Mouse (Mus musculus): ENCODE measurements around the gene Rpp25l. TPM values are rescaled to one million over a fixed set of nuclear protein-coding genes. Genes with fewer than 3 reads are reported as not detected.
"Not testable (repeated sequence)": the region's sequence is repeated elsewhere in the genome, so short reads cannot be mapped to it uniquely, and the experiment has no call there.

Gene Rpp25l
- polyA plus RNA-seq (2015; fragmentation: Nextera tagmentation; extraction: Ambion mirVana) = 45.1 and 50.4 TPM in 2 replicates

GRCm38 (mm10) chr4:41713197-41714067 is at the start of gene Rpp25l:
TSS of gene Rpp25l (minus strand) at chr4:41713534.
- Histone ChIP-seq H3K9me3 (no peaks in the 10 kb centered on the region), H3K4me1 (peaks cover 27% of the 10 kb centered on the region), H3K4me3 (peak within 1 kb of the TSS; percentile 85), H3K27me3 (replicated peaks) (0 out of 2 replicates have a peak, but pooled peaks cover 3% of the 10 kb centered on the region), H3K36me3 (peaks cover 50% of the 10 kb centered on the region), H3K4me2 (peak within 1 kb of the TSS; percentile 95), H3K9ac (peak within 1 kb of the TSS; percentile 97), H3K27ac (replicated peaks) (peak within 1 kb of the TSS; percentile 76)
- peak; percentile 76 for ATAC-seq (ENCODE audit: extremely low read depth, insufficient number of reproducible peaks, low FRiP score, low TSS enrichment)
- under 1% methylated on average over 61 of the region's 61 CpGs for WGBS

- H3K9me3 ChIP-seq; ATAC-seq (ENCODE audit: extremely low read depth, insufficient number of reproducible peaks, low FRiP score, low TSS enrichment); H3K27me3 ChIP-seq (replicated peaks): not testable (repeated sequence)
- Histone ChIP-seq H3K9ac (peak overlapping the region; percentile 84), H3K27ac (replicated peaks) (peak overlapping the region; percentile 98), H3K4me1 (peaks cover 53% of the 10 kb centered on the region), H3K4me2 (peak overlapping the region; percentile 83), H3K4me3 (peak overlapping the region; percentile 58), H3K36me3 (peaks cover 35% of the 10 kb centered on the region)
- WGBS = 36% methylated on average over 8 of the region's 8 CpGs
Observed at GRCm38 (mm10) chr4:41762688-41763114, 49.4 kb upstream of the Rpp25l start.

DNA sequence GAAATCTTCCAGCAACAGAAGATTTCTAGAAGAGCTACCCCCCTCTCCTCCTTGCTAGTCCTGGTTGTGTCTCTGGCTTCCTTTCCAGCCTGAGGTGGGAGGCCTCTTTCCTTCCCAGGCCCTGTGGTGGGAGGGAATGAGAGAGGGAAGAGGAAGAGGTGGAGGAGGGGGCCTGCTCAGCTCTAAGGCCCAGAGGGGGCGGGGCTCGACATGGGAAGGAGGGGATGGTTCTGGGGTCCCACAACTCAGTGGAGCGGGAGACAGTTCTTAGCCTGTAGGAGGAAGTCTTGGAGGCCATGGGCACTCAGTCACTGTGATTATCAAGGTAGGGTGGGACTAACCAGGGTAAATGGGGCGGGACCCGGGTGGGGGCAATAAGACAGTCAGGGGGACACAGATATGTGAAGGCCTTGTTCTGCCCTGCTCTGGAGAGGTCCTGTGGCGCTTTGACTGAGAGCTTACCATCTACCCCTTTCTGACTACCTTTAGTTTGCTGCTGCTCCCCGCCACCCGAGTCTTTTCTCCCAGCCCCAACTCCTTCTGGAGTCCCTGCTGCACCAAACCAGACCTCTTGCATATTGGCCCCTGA is 48.9 kb upstream of the Rpp25l start:
- Histone ChIP-seq H3K4me3 (peak overlapping the region; percentile 58), H3K4me2 (peak overlapping the region; percentile 83), H3K4me1 (peaks cover 53% of the 10 kb centered on the region), H3K9me3 (no peaks in the 10 kb centered on the region), H3K36me3 (peaks cover 35% of the 10 kb centered on the region), H3K27ac (replicated peaks) (peak overlapping the region; percentile 98), H3K27me3 (replicated peaks) (no peaks in the 10 kb centered on the region), H3K9ac (peak overlapping the region; percentile 84)
- 37% methylated on average over 8 of the region's 8 CpGs for WGBS
- ATAC-seq (ENCODE audit: extremely low read depth, insufficient number of reproducible peaks, low FRiP score, low TSS enrichment) = no peak

DNA sequence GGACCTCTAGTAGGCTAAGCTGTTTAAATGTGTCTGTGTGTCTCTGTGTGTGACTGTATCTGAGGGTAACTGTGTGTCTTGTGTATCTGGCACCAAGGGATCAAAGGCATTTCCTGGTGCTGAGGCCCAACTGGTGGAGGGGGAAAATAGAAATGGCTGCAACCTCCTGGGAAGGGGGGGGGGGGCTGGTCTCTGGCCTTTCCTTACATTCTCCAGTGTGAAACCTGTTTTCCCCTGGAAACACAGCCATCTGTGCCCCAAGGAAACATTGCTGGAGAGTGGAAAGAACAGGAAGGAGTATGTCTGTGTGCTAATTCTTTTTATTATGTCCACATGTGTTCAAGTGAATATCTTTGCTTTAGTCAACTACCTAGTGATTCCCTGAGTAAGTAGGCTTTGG is 48.3 kb upstream of the Rpp25l start:
- H3K9ac ChIP-seq = peak overlapping the region; percentile 84
- no peak for ATAC-seq (ENCODE audit: extremely low read depth, insufficient number of reproducible peaks, low FRiP score, low TSS enrichment)
- H3K4me3 ChIP-seq = peak overlapping the region; percentile 58

GRCm38 (mm10) chr4:41760911-41761310 is 47.6 kb upstream of the Rpp25l start:
- ATAC-seq (ENCODE audit: extremely low read depth, insufficient number of reproducible peaks, low FRiP score, low TSS enrichment) = no peak; the same call in 1 of the 2 replicates
- 67% methylated on average over 4 of the region's 4 CpGs for WGBS

More for the DNA sequence above, 48.3 kb upstream of the Rpp25l start:
- H3K4me1 ChIP-seq = peaks cover 58% of the 10 kb centered on the region
- no peaks in the 10 kb centered on the region for H3K9me3 ChIP-seq
- no peaks in the 10 kb centered on the region for H3K27me3 ChIP-seq (replicated peaks)
- peak overlapping the region; percentile 83 for H3K4me2 ChIP-seq
- H3K36me3 ChIP-seq = peaks cover 35% of the 10 kb centered on the region
- H3K27ac ChIP-seq (replicated peaks) = peak overlapping the region; percentile 98

DNA sequence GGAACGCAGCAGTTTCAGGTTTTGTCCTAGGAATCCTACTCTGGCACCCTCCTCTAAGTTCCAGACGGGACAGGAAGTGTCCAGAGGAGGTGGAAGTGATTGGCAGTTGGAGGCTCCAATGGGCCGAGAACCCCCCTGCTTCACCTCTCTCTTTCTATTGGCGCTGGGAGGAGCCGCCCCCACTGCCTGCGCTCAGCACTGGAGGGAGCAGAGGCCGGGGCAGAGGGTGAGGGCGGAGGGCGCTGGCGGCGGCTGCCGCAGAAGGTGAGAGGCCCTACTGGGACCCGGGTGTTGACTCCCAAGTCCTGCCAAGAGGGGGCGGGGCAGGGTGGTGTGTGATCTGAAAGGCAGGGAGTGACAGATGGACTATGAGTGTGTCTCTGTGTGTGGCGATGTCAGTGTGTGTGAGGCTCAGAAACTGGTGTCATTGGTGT is 47.0 kb upstream of the Rpp25l start:
- WGBS = 2% methylated on average over 15 of the region's 15 CpGs
- peak overlapping the region; percentile 83 for H3K4me2 ChIP-seq
- H3K9me3 ChIP-seq = no peaks in the 10 kb centered on the region
- H3K27ac ChIP-seq (replicated peaks) = peak overlapping the region; percentile 98
- ATAC-seq (ENCODE audit: extremely low read depth, insufficient number of reproducible peaks, low FRiP score, low TSS enrichment) = peak; percentile 87
- H3K36me3 ChIP-seq = peaks cover 24% of the 10 kb centered on the region
- peak overlapping the region; percentile 84 for H3K9ac ChIP-seq
- H3K4me1 ChIP-seq = peaks cover 63% of the 10 kb centered on the region
- H3K4me3 ChIP-seq = peak overlapping the region; percentile 58
- no peaks in the 10 kb centered on the region for H3K27me3 ChIP-seq (replicated peaks)

More at GRCm38 (mm10) chr4:41760911-41761310, 47.6 kb upstream of the Rpp25l start:
- peaks cover 63% of the 10 kb centered on the region for H3K4me1 ChIP-seq
- H3K4me2 ChIP-seq = peak overlapping the region; percentile 83
- no peaks in the 10 kb centered on the region for H3K9me3 ChIP-seq
- H3K27ac ChIP-seq (replicated peaks) = peak overlapping the region; percentile 98
- H3K9ac ChIP-seq = peak overlapping the region; percentile 84
- peak overlapping the region; percentile 58 for H3K4me3 ChIP-seq
- H3K27me3 ChIP-seq (replicated peaks) = no peaks in the 10 kb centered on the region
- H3K36me3 ChIP-seq = peaks cover 29% of the 10 kb centered on the region

- Histone ChIP-seq H3K27ac (replicated peaks) (peak overlapping the region; percentile 98), H3K9me3 (no peaks in the 10 kb centered on the region), H3K4me2 (peak overlapping the region; percentile 83), H3K9ac (peak overlapping the region; percentile 84), H3K36me3 (peaks cover 24% of the 10 kb centered on the region), H3K4me1 (peaks cover 66% of the 10 kb centered on the region), H3K4me3 (peak overlapping the region; percentile 58), H3K27me3 (replicated peaks) (no peaks in the 10 kb centered on the region)
- peak; percentile 1; the same call in 1 of the 2 replicates for ATAC-seq (ENCODE audit: extremely low read depth, insufficient number of reproducible peaks, low FRiP score, low TSS enrichment)
- WGBS = 15% methylated on average over 6 of the region's 6 CpGs
Observed at GRCm38 (mm10) chr4:41759656-41760287, 46.4 kb upstream of the Rpp25l start.

- Histone ChIP-seq H3K4me1 (peaks cover 72% of the 10 kb centered on the region), H3K4me2 (peak overlapping the region; percentile 83), H3K9ac (peak overlapping the region; percentile 84), H3K27ac (replicated peaks) (peak overlapping the region; percentile 98), H3K27me3 (replicated peaks) (no peaks in the 10 kb centered on the region), H3K4me3 (no peak overlapping the region), H3K36me3 (peaks cover 24% of the 10 kb centered on the region), H3K9me3 (no peaks in the 10 kb centered on the region)
- WGBS = 45% methylated on average over 9 of the region's 9 CpGs
- ATAC-seq (ENCODE audit: extremely low read depth, insufficient number of reproducible peaks, low FRiP score, low TSS enrichment) = no peak
Observed at GRCm38 (mm10) chr4:41759206-41759605, 45.9 kb upstream of the Rpp25l start.

DNA sequence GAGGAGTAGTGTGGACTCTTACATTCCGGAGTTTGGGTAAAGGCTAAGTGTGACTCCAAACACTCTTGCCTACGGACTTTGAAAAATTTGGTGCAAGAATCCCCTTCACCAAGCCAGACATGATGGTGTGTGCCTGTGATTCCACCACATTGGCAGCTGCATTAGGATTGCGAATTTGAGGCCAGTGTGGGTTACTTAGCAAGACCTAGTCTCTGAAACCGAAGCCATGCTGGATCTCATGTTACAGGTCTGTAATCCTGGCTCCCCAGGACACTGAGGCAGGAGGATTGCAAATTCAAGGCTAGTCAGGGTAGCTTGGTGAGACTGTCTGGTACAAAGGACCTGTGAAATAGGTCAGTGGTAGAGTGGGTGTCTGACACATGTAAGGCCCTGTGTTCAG is 45.4 kb upstream of the Rpp25l start:
- Histone ChIP-seq H3K9me3 (no peaks in the 10 kb centered on the region), H3K27me3 (replicated peaks) (no peaks in the 10 kb centered on the region), H3K4me2 (no peak overlapping the region), H3K27ac (replicated peaks) (peak overlapping the region; percentile 98), H3K36me3 (peaks cover 24% of the 10 kb centered on the region), H3K9ac (no peak overlapping the region), H3K4me3 (no peak overlapping the region), H3K4me1 (peaks cover 70% of the 10 kb centered on the region)
- 90% methylated on average over 4 of the region's 4 CpGs for WGBS
- ATAC-seq (ENCODE audit: extremely low read depth, insufficient number of reproducible peaks, low FRiP score, low TSS enrichment) = no peak

DNA sequence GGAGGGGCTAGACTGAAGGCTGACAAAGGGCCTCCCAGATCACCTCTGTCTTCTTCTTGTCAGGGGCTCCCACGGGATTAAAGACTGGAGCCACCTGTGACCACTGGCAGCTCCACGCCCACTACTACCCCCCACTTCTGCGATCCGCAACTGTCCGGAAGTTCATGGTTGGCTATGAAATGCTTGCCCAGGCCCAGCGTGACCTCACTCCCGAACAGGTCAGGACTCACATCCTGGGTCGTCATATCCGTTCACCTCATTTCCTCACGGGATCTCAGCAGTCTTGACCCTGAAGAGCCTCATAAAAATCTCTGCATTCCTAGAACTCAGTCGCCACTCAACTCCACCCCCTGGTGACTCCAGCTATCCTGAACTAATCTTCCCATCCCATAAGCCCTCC is 44.7 kb upstream of the Rpp25l start:
- H3K4me3 ChIP-seq = no peak overlapping the region
- peaks cover 66% of the 10 kb centered on the region for H3K4me1 ChIP-seq
- H3K36me3 ChIP-seq = peaks cover 24% of the 10 kb centered on the region
- H3K27ac ChIP-seq (replicated peaks) = no peak overlapping the region
- no peak overlapping the region for H3K4me2 ChIP-seq
- H3K9ac ChIP-seq = peak overlapping the region; percentile 4; the same call in 1 of the 2 replicates
- no peaks in the 10 kb centered on the region for H3K9me3 ChIP-seq
- no peak for ATAC-seq (ENCODE audit: extremely low read depth, insufficient number of reproducible peaks, low FRiP score, low TSS enrichment)
- no peaks in the 10 kb centered on the region for H3K27me3 ChIP-seq (replicated peaks)
- 81% methylated on average over 11 of the region's 11 CpGs for WGBS

GRCm38 (mm10) chr4:41757321-41757720 is 44.0 kb upstream of the Rpp25l start:
- no peaks in the 10 kb centered on the region for H3K9me3 ChIP-seq
- 82% methylated on average over 13 of the region's 13 CpGs for WGBS
- no peak for ATAC-seq (ENCODE audit: extremely low read depth, insufficient number of reproducible peaks, low FRiP score, low TSS enrichment)
- H3K27ac ChIP-seq (replicated peaks) = no peak overlapping the region
- peaks cover 24% of the 10 kb centered on the region for H3K36me3 ChIP-seq
- H3K4me3 ChIP-seq = no peak overlapping the region
- H3K27me3 ChIP-seq (replicated peaks) = no peaks in the 10 kb centered on the region
- no peak overlapping the region for H3K9ac ChIP-seq
- peaks cover 59% of the 10 kb centered on the region for H3K4me1 ChIP-seq
- no peak overlapping the region for H3K4me2 ChIP-seq
